In genomic region chr19:38818766-38819426, GRCm38 (mm10) we compare ENCODE assay signal across 8 mouse cellular contexts. TPM values are rescaled to one million over a fixed set of nuclear protein-coding genes. Genes with fewer than 3 reads are reported as not detected.
A peak's percentile ranks its signal among the peaks of the same experiment; 100 is the strongest.
DNase-seq lines count a peak whose midpoint lies in the region; ATAC-seq and TF ChIP-seq lines count a peak whose summit lies in the region.

Gene Noc3l, minus strand, starts transcription at chr19:38819237.

- H3K9ac ChIP-seq in heart, embryonic 12.5 days: peak within 1 kb of the TSS; percentile 91
- H3K9ac ChIP-seq in kidney, postnatal 0 days (ENCODE audit: low read depth, low read length): peak within 1 kb of the TSS; percentile 71
- peak within 1 kb of the TSS; percentile 83 for H3K9ac ChIP-seq in liver, embryonic 11.5 days (ENCODE audit: low read depth, low read length)
- H3K9ac ChIP-seq in stomach, embryonic 14.5 days (replicated peaks; ENCODE audit: low read depth, low read length): peak within 1 kb of the TSS; percentile 72

- no peaks in the 10 kb centered on the region for H3K9me3 ChIP-seq in erythroblast, embryonic 14.5 days (ENCODE audit: control insufficient read depth, low read length)
- no peaks in the 10 kb centered on the region for H3K9me3 ChIP-seq in heart, embryonic 12.5 days (replicated peaks)
- H3K9me3 ChIP-seq in kidney, postnatal 0 days (replicated peaks; ENCODE audit: low read length): no peaks in the 10 kb centered on the region
- no peaks in the 10 kb centered on the region for H3K9me3 ChIP-seq in liver, embryonic 11.5 days (ENCODE audit: control insufficient read depth, low read length)
- no peaks in the 10 kb centered on the region for H3K9me3 ChIP-seq in stomach, embryonic 14.5 days (ENCODE audit: control insufficient read depth, low read depth, low read length)

- peaks cover 21% of the 10 kb centered on the region for H3K79me3 ChIP-seq in C2C12 (ENCODE audit: low read depth)

- peak within 1 kb of the TSS; percentile 89 for H3K4me3 ChIP-seq in C2C12 (ENCODE audit: insufficient read depth, poor library complexity, severe bottlenecking)
- peak within 1 kb of the TSS; percentile 86 for H3K4me3 ChIP-seq in erythroblast, embryonic 14.5 days (replicated peaks)
- H3K4me3 ChIP-seq in heart, embryonic 12.5 days: peak within 1 kb of the TSS; percentile 97
- H3K4me3 ChIP-seq in kidney, postnatal 0 days (replicated peaks; ENCODE audit: low read depth, low read length): peak within 1 kb of the TSS; percentile 71
- peak within 1 kb of the TSS; percentile 59 for H3K4me3 ChIP-seq in liver, embryonic 11.5 days (ENCODE audit: low read depth, low read length)
- peak within 1 kb of the TSS; percentile 79 for H3K4me3 ChIP-seq in stomach, embryonic 14.5 days (ENCODE audit: low read depth, low read length)

- peak; percentile 96 for DNase-seq in brain, embryonic 14.5 days (ENCODE audit: low read depth)
- peak; percentile 94 for DNase-seq in kidney, postnatal 0 days (ENCODE audit: low spot score)
- peak; percentile 97 for DNase-seq in liver, embryonic 11.5 days (ENCODE audit: low spot score)
- peak; percentile 93 for DNase-seq in naive thymus-derived CD4-positive, alpha-beta T cell, adult 2 months (ENCODE audit: low read depth)

- H3ac ChIP-seq in C2C12 (ENCODE audit: control insufficient read depth, insufficient read length, low read depth): peak within 1 kb of the TSS; percentile 89

- H3K4me1 ChIP-seq in erythroblast, embryonic 14.5 days (ENCODE audit: control insufficient read depth): peaks cover 52% of the 10 kb centered on the region
- H3K4me1 ChIP-seq in heart, embryonic 12.5 days (replicated peaks): peaks cover 8% of the 10 kb centered on the region
- no peaks in the 10 kb centered on the region for H3K4me1 ChIP-seq in kidney, postnatal 0 days (replicated peaks; ENCODE audit: insufficient read depth, low read length)
- peaks cover 8% of the 10 kb centered on the region for H3K4me1 ChIP-seq in liver, embryonic 11.5 days (replicated peaks; ENCODE audit: control insufficient read depth, insufficient read depth, low read length)
- 0 out of 2 replicates have a peak, but pooled peaks cover 4% of the 10 kb centered on the region for H3K4me1 ChIP-seq in stomach, embryonic 14.5 days (ENCODE audit: control insufficient read depth, insufficient read depth, low read length)

- peak; percentile 60; the same call in 1 of the 2 replicates for TF ChIP-seq POLR2A in brain, embryonic 14.5 days (IDR thresholded peaks at IDR 0.05; ENCODE audit: borderline replicate concordance, extremely low read depth, insufficient read depth, insufficient read length, poor library complexity, severe bottlenecking)

- WGBS in heart, embryonic 12.5 days: under 1% methylated on average over 34 of the region's 38 CpGs
- WGBS in kidney, postnatal 0 days: under 1% methylated on average over 38 of the region's 38 CpGs
- WGBS in liver, embryonic 11.5 days: under 1% methylated on average over 38 of the region's 38 CpGs
- under 1% methylated on average over 38 of the region's 38 CpGs for WGBS in stomach, embryonic 14.5 days

- peaks cover 34% of the 10 kb centered on the region for H3K79me2 ChIP-seq in C2C12 (ENCODE audit: control insufficient read depth, insufficient read depth)

- H3K27ac ChIP-seq in heart, embryonic 12.5 days (ENCODE audit: poor library complexity, severe bottlenecking): peak within 1 kb of the TSS; percentile 67
- peak within 1 kb of the TSS; percentile 13; the same call in 1 of the 2 replicates for H3K27ac ChIP-seq in kidney, postnatal 0 days
- peak within 1 kb of the TSS; percentile 92 for H3K27ac ChIP-seq in liver, embryonic 11.5 days (ENCODE audit: low read depth, low read length)
- H3K27ac ChIP-seq in stomach, embryonic 14.5 days (ENCODE audit: low read length): no peak within 1 kb of the TSS

- peak; percentile 92 for ATAC-seq in heart, embryonic 12.5 days (ENCODE audit: insufficient number of reproducible peaks, low FRiP score)
- peak; percentile 94 for ATAC-seq in kidney, postnatal 0 days (replicated peaks; ENCODE audit: low FRiP score, low read depth)
- peak; percentile 88 for ATAC-seq in liver, embryonic 11.5 days (replicated peaks; ENCODE audit: low FRiP score)
- ATAC-seq in stomach, embryonic 14.5 days (ENCODE audit: insufficient number of reproducible peaks, insufficient read depth, low FRiP score, low read depth): peak; percentile 95

- H3K4me2 ChIP-seq in heart, embryonic 12.5 days: peak within 1 kb of the TSS; percentile 90
- peak within 1 kb of the TSS; percentile 81 for H3K4me2 ChIP-seq in kidney, postnatal 0 days (ENCODE audit: low read length)
- H3K4me2 ChIP-seq in liver, embryonic 11.5 days: peak within 1 kb of the TSS; percentile 89
- H3K4me2 ChIP-seq in stomach, embryonic 14.5 days (replicated peaks; ENCODE audit: low read depth, low read length): peak within 1 kb of the TSS; percentile 88

- TF ChIP-seq CTCF in C2C12 (IDR thresholded peaks at IDR 0.05; ENCODE audit: control insufficient read depth, insufficient read depth, insufficient read length): peak; percentile 85
- peak; percentile 97 for TF ChIP-seq CTCF in brain, embryonic 14.5 days (IDR thresholded peaks at IDR 0.05; ENCODE audit: borderline replicate concordance, extremely low read depth, insufficient read depth, insufficient read length)
- TF ChIP-seq CTCF in kidney, postnatal 0 days (IDR thresholded peaks at IDR 0.05; ENCODE audit: low read depth): peak; percentile 99

- H3K27me3 ChIP-seq in C2C12 (ENCODE audit: control insufficient read depth, insufficient read depth, insufficient read length): no peaks in the 10 kb centered on the region
- H3K27me3 ChIP-seq in erythroblast, embryonic 14.5 days (ENCODE audit: control insufficient read depth): no peaks in the 10 kb centered on the region
- no peaks in the 10 kb centered on the region for H3K27me3 ChIP-seq in heart, embryonic 12.5 days (replicated peaks)
- H3K27me3 ChIP-seq in kidney, postnatal 0 days (ENCODE audit: insufficient read depth, low read length): no peaks in the 10 kb centered on the region
- no peaks in the 10 kb centered on the region for H3K27me3 ChIP-seq in liver, embryonic 11.5 days (replicated peaks; ENCODE audit: control insufficient read depth, insufficient read depth, low read length)
- H3K27me3 ChIP-seq in stomach, embryonic 14.5 days (ENCODE audit: control insufficient read depth, insufficient read depth, low read length): no peaks in the 10 kb centered on the region

- peaks cover 15% of the 10 kb centered on the region for H3K36me3 ChIP-seq in C2C12 (ENCODE audit: control insufficient read depth, insufficient read depth)
- H3K36me3 ChIP-seq in erythroblast, embryonic 14.5 days (ENCODE audit: control insufficient read depth): peaks cover 29% of the 10 kb centered on the region
- peaks cover 23% of the 10 kb centered on the region for H3K36me3 ChIP-seq in heart, embryonic 12.5 days
- H3K36me3 ChIP-seq in kidney, postnatal 0 days (ENCODE audit: insufficient read depth, low read length): peaks cover 13% of the 10 kb centered on the region
- H3K36me3 ChIP-seq in liver, embryonic 11.5 days (ENCODE audit: control insufficient read depth, insufficient read depth, low read length): peaks cover 10% of the 10 kb centered on the region; the same call in 1 of the 2 replicates
- H3K36me3 ChIP-seq in stomach, embryonic 14.5 days (ENCODE audit: control insufficient read depth, insufficient read depth, low read length): peaks cover 18% of the 10 kb centered on the region

TF ChIP-seq in C2C12, 6 proteins besides CTCF, POLR2A, EP300 and RAD21:
- TF ChIP-seq FOSL1 (IDR thresholded peaks at IDR 0.05; ENCODE audit: insufficient read depth, low read length, poor library complexity, severe bottlenecking): no peak
- TF ChIP-seq MYOD1 (IDR thresholded peaks at IDR 0.05; ENCODE audit: control insufficient read depth, insufficient read length, low read depth): no peak
- peak; percentile 91 for TF ChIP-seq MAX (IDR thresholded peaks at IDR 0.05)
- no peak for TF ChIP-seq USF1 (IDR thresholded peaks at IDR 0.05; ENCODE audit: low read depth)
- no peak for TF ChIP-seq CEBPB (IDR thresholded peaks at IDR 0.05; ENCODE audit: low read depth)

RNA-seq across cellular contexts. Expression of gene Noc3l, which starts in this region (rescaled TPM):
- polyA plus RNA-seq in C2C12 (2012; fragmentation: generic; extraction: Trizol): 4.4 TPM
- polyA plus RNA-seq in brain, embryonic 14.5 days (2012; rRNA removed): 11.3 and 13.1 TPM in 2 replicates
- 0.01 and 0.03 TPM in 2 replicates for polyA plus RNA-seq in erythroblast, embryonic 14.5 days (2012)
- 5.7 and 6.0 TPM in 2 replicates for polyA plus RNA-seq in heart, embryonic 12.5 days (2016; fragmentation: Nextera tagmentation; extraction: Ambion mirVana)
- polyA plus RNA-seq in kidney, postnatal 0 days (2015; fragmentation: Nextera tagmentation; extraction: Ambion mirVana): 4.7 and 4.8 TPM in 2 replicates
- polyA plus RNA-seq in liver, embryonic 11.5 days (2014; fragmentation: Nextera tagmentation; extraction: Ambion mirVana): 12.6 and 14.3 TPM in 2 replicates
- 9.2 and 9.3 TPM in 2 replicates for polyA plus RNA-seq in stomach, embryonic 14.5 days (2014; fragmentation: Nextera tagmentation; extraction: Ambion mirVana)
